Mouse (Mus musculus) ES-Bruce4 (cell line): Measurements from ENCODE around the gene Rab11fip5. TPM values are rescaled to one million over a fixed set of nuclear protein-coding genes. Genes with fewer than 3 reads are reported as not detected.
A peak's percentile ranks its signal among the peaks of the same experiment; 100 is the strongest.

Source experiments
- H3K27ac ChIP-seq: 2 replicates; pipeline ENCODE4 v1.5.1; 2012; ENCODE audit warnings: low read length, inconsistent platforms; ENCODE audit not compliant: insufficient read depth
- H3K27me3 ChIP-seq: 2 replicates; pipeline ENCODE4 v1.6.1; 2012; ENCODE audit warnings: mild to moderate bottlenecking, low read length, inconsistent platforms; ENCODE audit not compliant: control insufficient read depth, poor library complexity, insufficient read depth, severe bottlenecking
- H3K36me3 ChIP-seq: 2 replicates; pipeline ENCODE4 v1.6.1; 2012; ENCODE audit warnings: inconsistent platforms, mild to moderate bottlenecking, low read length, moderate library complexity; ENCODE audit not compliant: control insufficient read depth, poor library complexity, insufficient read depth, severe bottlenecking
- H3K4me1 ChIP-seq: one replicate; pipeline ENCODE4 v1.8.1; 2011; ENCODE audit warnings: low read length; ENCODE audit not compliant: control insufficient read depth, insufficient read depth
- H3K4me3 ChIP-seq: 2 replicates; pipeline ENCODE4 v1.5.1; 2011; ENCODE audit warnings: low read depth, mild to moderate bottlenecking, low read length
- H3K9ac ChIP-seq: 2 replicates; pipeline ENCODE4 v1.6.1; 2012; ENCODE audit warnings: low read depth, mild to moderate bottlenecking, inconsistent platforms; ENCODE audit not compliant: poor library complexity, severe bottlenecking
- H3K9me3 ChIP-seq: replicated peaks from 2 replicates; pipeline ENCODE4 v1.6.1; 2012; ENCODE audit warnings: mild to moderate bottlenecking, low read length, inconsistent platforms; ENCODE audit not compliant: control insufficient read depth, poor library complexity, insufficient read depth, severe bottlenecking
- CTCF ChIP-seq: IDR thresholded peaks from one replicate; pipeline ENCODE4 v1.8.1; 2011; ENCODE audit warnings: low read depth, low read length
- EP300 ChIP-seq: IDR thresholded peaks from 2 replicates; pipeline ENCODE4 v1.6.1; 2011; ENCODE audit warnings: low read depth, low read length; ENCODE audit not compliant: insufficient read depth
- POLR2A ChIP-seq: IDR thresholded peaks from one replicate; pipeline ENCODE4 v1.8.1; 2011; ENCODE audit warnings: low read length; ENCODE audit not compliant: insufficient read depth
- polyA plus RNA-seq: library from polyadenylated mRNA; stranded (reverse); fragments of >200 nt; gene quantifications from 2 replicates; pipeline ENCODE4 v1.2.4, GENCODE M21; 2011; ENCODE audit warnings: low read depth; ENCODE audit not compliant: missing spikeins, insufficient read depth, insufficient read length

The Rab11fip5 gene
- polyA plus RNA-seq, 1 experiment = 15.8 TPM

- H3K36me3 ChIP-seq = no peaks in the 10 kb centered on the region
- TF ChIP-seq EP300 (no peak), CTCF (no peak), POLR2A (no peak)
- H3K27ac ChIP-seq = no peak overlapping the region
- no peak overlapping the region for H3K9ac ChIP-seq
- no peaks in the 10 kb centered on the region for H3K9me3 ChIP-seq
- H3K27me3 ChIP-seq = no peaks in the 10 kb centered on the region
- no peaks in the 10 kb centered on the region for H3K4me1 ChIP-seq
- no peak overlapping the region for H3K4me3 ChIP-seq
Measured at GRCm38 (mm10) chr6:85348133-85348532, 26.3 kb downstream of the Rab11fip5 start.

DNA sequence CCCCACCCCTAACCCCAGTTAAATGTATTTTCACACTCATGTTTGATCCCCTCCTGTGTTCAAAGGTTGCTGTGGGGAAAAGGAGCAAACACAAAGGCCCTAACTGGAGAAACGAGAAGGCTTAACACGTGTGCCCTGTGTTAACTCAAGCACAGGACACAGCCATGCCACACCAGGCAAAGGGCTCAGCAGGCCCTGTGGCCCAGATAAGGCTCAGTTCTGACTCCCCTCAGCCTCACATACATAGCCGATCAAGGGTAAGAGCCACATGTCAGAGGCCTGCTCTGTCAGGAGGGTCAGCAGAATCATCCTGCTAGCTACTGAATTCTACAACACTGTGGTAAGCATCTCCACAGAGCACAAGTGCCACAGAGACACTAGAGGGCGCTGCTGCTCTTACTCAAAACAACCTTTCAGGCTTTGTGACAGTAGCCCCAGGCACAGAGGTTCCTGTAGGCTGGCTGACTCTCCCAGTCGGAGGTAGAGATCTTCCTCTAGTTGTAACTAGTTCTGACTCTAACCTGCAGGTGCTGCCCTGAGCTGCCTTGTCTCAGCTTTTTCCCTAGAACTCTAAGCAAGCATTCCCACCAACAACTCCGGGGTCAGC is 28.3 kb downstream of the Rab11fip5 start:
- Histone ChIP-seq H3K36me3 (no peaks in the 10 kb centered on the region), H3K9ac (no peak overlapping the region), H3K27ac (no peak overlapping the region), H3K27me3 (no peaks in the 10 kb centered on the region), H3K4me1 (no peaks in the 10 kb centered on the region), H3K4me3 (no peak overlapping the region), H3K9me3 (no peaks in the 10 kb centered on the region)
- TF ChIP-seq CTCF = peak; percentile 83
- TF ChIP-seq EP300 = peak; percentile 41; the same call in 1 of the 2 replicates
- no peak for TF ChIP-seq POLR2A

DNA sequence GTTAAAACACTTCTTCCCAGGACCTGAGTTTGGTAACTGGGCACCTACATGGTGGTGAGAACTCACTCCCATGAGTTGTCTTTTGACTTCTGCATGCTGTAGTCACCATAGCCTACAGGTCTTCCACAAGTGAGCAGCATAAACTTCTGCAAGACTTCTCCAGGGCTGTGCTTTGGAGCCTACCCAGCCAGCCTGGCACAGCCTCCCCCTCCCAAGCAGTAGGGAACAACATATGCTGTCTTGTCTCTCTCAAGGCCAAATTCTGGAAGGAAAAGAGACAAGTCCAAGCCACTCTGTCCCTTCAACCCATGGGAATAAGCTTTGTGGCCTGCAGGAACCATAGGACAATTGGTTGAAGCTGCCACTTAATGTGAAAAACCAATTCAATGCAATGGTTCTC is 29.5 kb downstream of the Rab11fip5 start:
- no peak for TF ChIP-seq POLR2A
- TF ChIP-seq EP300 = no peak
- no peak for TF ChIP-seq CTCF
- H3K4me3 ChIP-seq = no peak overlapping the region
- no peaks in the 10 kb centered on the region for H3K9me3 ChIP-seq
- no peaks in the 10 kb centered on the region for H3K27me3 ChIP-seq
- H3K27ac ChIP-seq = no peak overlapping the region
- H3K9ac ChIP-seq = no peak overlapping the region
- no peaks in the 10 kb centered on the region for H3K4me1 ChIP-seq
- no peaks in the 10 kb centered on the region for H3K36me3 ChIP-seq

DNA sequence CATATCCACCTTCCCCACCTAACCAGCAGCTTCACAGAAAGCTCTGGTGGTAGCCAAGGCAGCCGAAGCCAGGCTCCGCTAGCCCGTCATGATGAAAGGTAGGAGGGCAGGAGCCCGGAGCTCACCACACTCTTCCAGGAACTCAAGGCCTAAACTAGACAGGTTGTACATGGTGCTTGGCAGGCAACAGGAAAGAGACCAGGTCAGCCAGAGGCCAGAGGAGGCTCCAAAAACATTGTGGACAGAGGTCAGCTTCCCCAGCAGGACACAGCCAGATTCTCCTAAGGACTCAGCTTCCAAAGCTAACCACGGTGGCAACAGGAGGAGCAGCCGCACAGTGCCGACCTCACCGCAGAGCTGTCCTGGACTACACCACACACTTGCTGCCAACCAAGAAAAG is 31.4 kb downstream of the Rab11fip5 start:
- no peak overlapping the region for H3K9ac ChIP-seq
- no peaks in the 10 kb centered on the region for H3K36me3 ChIP-seq
- no peak overlapping the region for H3K27ac ChIP-seq
- no peak for TF ChIP-seq CTCF
- TF ChIP-seq POLR2A = no peak
- TF ChIP-seq EP300 = no peak
- no peak overlapping the region for H3K4me3 ChIP-seq
- no peaks in the 10 kb centered on the region for H3K27me3 ChIP-seq
- H3K9me3 ChIP-seq = no peaks in the 10 kb centered on the region
- H3K4me1 ChIP-seq = no peaks in the 10 kb centered on the region

DNA sequence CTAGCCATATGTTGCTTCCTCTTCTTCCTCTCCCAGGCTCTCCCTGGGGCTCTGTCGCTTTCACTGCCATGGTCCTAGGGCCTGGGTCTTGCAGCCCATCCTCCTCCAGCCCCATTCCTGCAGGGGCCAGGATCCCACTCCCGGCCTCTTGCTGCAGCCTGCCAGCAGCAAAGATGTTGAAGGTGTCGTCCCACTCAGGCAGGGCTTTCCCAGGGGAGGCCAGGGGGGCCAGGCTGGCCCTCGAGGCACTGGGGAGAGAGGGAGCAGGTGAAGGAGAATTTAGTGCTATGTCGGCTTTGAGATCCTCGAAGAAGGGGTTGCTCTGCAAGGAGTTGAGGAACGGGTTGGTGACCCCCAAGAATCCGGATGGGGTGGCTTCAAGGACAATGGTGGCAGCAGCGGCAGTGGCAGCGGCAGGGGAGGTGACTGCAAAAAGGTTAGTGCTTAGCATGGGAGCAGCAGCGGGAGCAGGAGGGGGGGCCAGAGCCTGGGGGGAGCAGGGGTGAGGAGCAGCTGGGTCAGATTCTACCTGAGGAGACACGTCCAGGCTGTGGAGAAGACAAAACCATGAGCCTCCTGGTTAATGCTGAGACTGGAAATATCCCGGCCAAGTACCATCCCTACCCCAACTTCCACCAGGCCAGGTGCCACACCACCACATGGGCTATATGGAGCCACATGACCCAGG is 32.5 kb downstream of the Rab11fip5 start:
- no peaks in the 10 kb centered on the region for H3K36me3 ChIP-seq
- no peaks in the 10 kb centered on the region for H3K4me1 ChIP-seq
- H3K27ac ChIP-seq = no peak overlapping the region
- H3K9ac ChIP-seq = no peak overlapping the region
- H3K4me3 ChIP-seq = no peak overlapping the region
- no peaks in the 10 kb centered on the region for H3K27me3 ChIP-seq
- TF ChIP-seq EP300 (no peak), POLR2A (no peak), CTCF (no peak)
- H3K9me3 ChIP-seq = no peaks in the 10 kb centered on the region

- H3K4me3 ChIP-seq = no peak overlapping the region
- H3K36me3 ChIP-seq = no peaks in the 10 kb centered on the region
- H3K9me3 ChIP-seq = no peaks in the 10 kb centered on the region
- H3K27ac ChIP-seq = no peak overlapping the region
- no peaks in the 10 kb centered on the region for H3K27me3 ChIP-seq
- no peak for TF ChIP-seq EP300
- no peak for TF ChIP-seq POLR2A
- TF ChIP-seq CTCF = no peak
- H3K9ac ChIP-seq = no peak overlapping the region
- no peaks in the 10 kb centered on the region for H3K4me1 ChIP-seq
Measured at GRCm38 (mm10) chr6:85340184-85340583, 34.2 kb downstream of the Rab11fip5 start.
